Mouse (Mus musculus) right cerebral cortex, postnatal 36 days (tissue): Measurements from ENCODE around the gene Ccdc40.
"Not testable (repeated sequence)": the region's sequence is repeated elsewhere in the genome, so short reads cannot be mapped to it uniquely, and the experiment has no call there.

Experiments used
- DNase-seq, 2 experiments: peaks; one replicate each; pipeline ENCODE4 v3.0.0; 2022; ENCODE audit warnings: low spot score in 2 of 2, mixed read lengths in 1 of 2

The Ccdc40 gene

GRCm38 (mm10) chr11:119236354-119236753 lies 8.0 kb downstream of the Ccdc40 start:
- no peak for DNase-seq

GRCm38 (mm10) chr11:119237007-119237406 lies 8.6 kb downstream of the Ccdc40 start:
- no peak for DNase-seq

- DNase-seq, result no peak
Measured at GRCm38 (mm10) chr11:119237568-119238304, 9.4 kb downstream of the Ccdc40 start.

- DNase-seq, result no peak
Measured at GRCm38 (mm10) chr11:119238305-119238721, 9.9 kb downstream of the Ccdc40 start.

GRCm38 (mm10) chr11:119239480-119239879 lies 11.1 kb downstream of the Ccdc40 start:
- no peak for DNase-seq

- DNase-seq, result not testable (repeated sequence)
Measured at GRCm38 (mm10) chr11:119245543-119245942, 17.2 kb downstream of the Ccdc40 start.

- DNase-seq, result no peak
Measured at GRCm38 (mm10) chr11:119249011-119249410, 20.6 kb downstream of the Ccdc40 start.

- no peak for DNase-seq
Measured at GRCm38 (mm10) chr11:119250998-119251397, 22.6 kb downstream of the Ccdc40 start.

GRCm38 (mm10) chr11:119252854-119253541 lies 24.6 kb downstream of the Ccdc40 start:
- no peak for DNase-seq

- not testable (repeated sequence) for DNase-seq
Measured at GRCm38 (mm10) chr11:119256557-119256956, 28.2 kb downstream of the Ccdc40 start.

GRCm38 (mm10) chr11:119258216-119258571 lies 29.8 kb downstream of the Ccdc40 start:
- no peak for DNase-seq

- peak; percentile 45 to 48 for DNase-seq
Measured at GRCm38 (mm10) chr11:119258572-119259322, 30.4 kb downstream of the Ccdc40 start.

GRCm38 (mm10) chr11:119259977-119260376 lies 31.6 kb downstream of the Ccdc40 start:
- DNase-seq, result no peak

- no peak for DNase-seq
Measured at GRCm38 (mm10) chr11:119264413-119264812, 36.0 kb downstream of the Ccdc40 start.

GRCm38 (mm10) chr11:119265811-119266210 lies 37.4 kb downstream of the Ccdc40 start:
- no peak for DNase-seq

- DNase-seq, result no peak
Measured at GRCm38 (mm10) chr11:119267241-119267674, 38.9 kb downstream of the Ccdc40 start.

GRCm38 (mm10) chr11:119267768-119268556 lies 39.6 kb downstream of the Ccdc40 start, which contains the start of gene Gaa:
TSS of gene Gaa (plus strand) at chr11:119267887.
- DNase-seq, result peak; percentile 94 to 96

GRCm38 (mm10) chr11:119268557-119269195 lies 40.3 kb downstream of the Ccdc40 start:
- peak; percentile 65 to 68 for DNase-seq

- not testable (repeated sequence) for DNase-seq
Measured at GRCm38 (mm10) chr11:119272492-119272891, 44.1 kb downstream of the Ccdc40 start.

- no peak for DNase-seq
Measured at GRCm38 (mm10) chr11:119273186-119273930, 45.0 kb downstream of the Ccdc40 start.
